Mouse (Mus musculus): Measurements from ENCODE around the gene Stt3b. TPM values are rescaled to one million over a fixed set of nuclear protein-coding genes. Genes with fewer than 3 reads are reported as not detected.
"Not testable (repeated sequence)": the region's sequence is repeated elsewhere in the genome, so short reads cannot be mapped to it uniquely, and the experiment has no call there.

Gene Stt3b
- polyA plus RNA-seq, 1 experiment from 2014 or later: 91.3 TPM

GRCm38 (mm10) chr9:115287774-115288434 is 22.3 kb downstream of the Stt3b start:
- 70% methylated on average over 6 of the region's 6 CpGs for WGBS
- Histone ChIP-seq H3K4me1 (replicated peaks; ENCODE audit: control insufficient read depth, insufficient read depth, low read length) (peaks cover 18% of the 10 kb centered on the region), H3K9ac (ENCODE audit: low read length) (no peak overlapping the region), H3K27me3 (ENCODE audit: control insufficient read depth, insufficient read depth, low read depth, low read length) (no peaks in the 10 kb centered on the region), H3K27ac (ENCODE audit: low read length) (no peak overlapping the region), H3K9me3 (ENCODE audit: control insufficient read depth, low read length) (no peaks in the 10 kb centered on the region), H3K36me3 (ENCODE audit: control insufficient read depth, insufficient read depth, low read length) (no peaks in the 10 kb centered on the region), H3K4me2 (ENCODE audit: low read depth, low read length) (no peak overlapping the region), H3K4me3 (ENCODE audit: low read length) (no peak overlapping the region)
- no peak for ATAC-seq (ENCODE audit: low read depth)

DNA sequence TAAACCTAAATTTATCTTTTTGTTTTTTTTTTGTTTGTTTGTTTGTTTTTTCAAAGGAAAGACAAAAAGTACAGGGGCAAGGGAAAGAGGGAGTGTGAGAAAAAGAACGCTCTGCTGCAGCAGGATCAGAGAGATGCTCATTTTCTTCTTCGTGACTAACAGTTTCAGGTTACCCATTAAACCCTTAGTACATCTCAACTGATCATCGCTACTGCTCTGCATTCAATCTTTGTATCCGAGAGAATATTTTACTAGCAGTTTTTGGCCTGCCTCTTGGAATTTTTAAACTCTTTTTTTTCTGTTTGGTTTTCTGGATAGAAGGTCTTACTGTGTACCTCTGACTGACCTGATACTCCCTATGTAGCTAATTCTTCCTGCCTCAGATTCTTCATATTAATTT is 25.8 kb downstream of the Stt3b start:
- ATAC-seq (ENCODE audit: low read depth): no peak
- no peak overlapping the region for H3K27ac ChIP-seq (ENCODE audit: low read length)
- H3K9ac ChIP-seq (ENCODE audit: low read length): no peak overlapping the region
- H3K4me1 ChIP-seq (replicated peaks; ENCODE audit: control insufficient read depth, insufficient read depth, low read length): peaks cover 19% of the 10 kb centered on the region
- H3K4me2 ChIP-seq (ENCODE audit: low read depth, low read length): no peak overlapping the region
- no peak overlapping the region for H3K4me3 ChIP-seq (ENCODE audit: low read length)
- no peaks in the 10 kb centered on the region for H3K27me3 ChIP-seq (ENCODE audit: control insufficient read depth, insufficient read depth, low read depth, low read length)
- no peaks in the 10 kb centered on the region for H3K9me3 ChIP-seq (ENCODE audit: control insufficient read depth, low read length)
- H3K36me3 ChIP-seq (ENCODE audit: control insufficient read depth, insufficient read depth, low read length): peaks cover 7% of the 10 kb centered on the region
- 72% methylated on average over 4 of the region's 4 CpGs for WGBS

GRCm38 (mm10) chr9:115283403-115283802 is 26.8 kb downstream of the Stt3b start:
- no peak for ATAC-seq (ENCODE audit: low read depth)
- Histone ChIP-seq H3K36me3 (ENCODE audit: control insufficient read depth, insufficient read depth, low read length) (peaks cover 16% of the 10 kb centered on the region), H3K4me2 (ENCODE audit: low read depth, low read length) (no peak overlapping the region), H3K27me3 (ENCODE audit: control insufficient read depth, insufficient read depth, low read depth, low read length) (no peaks in the 10 kb centered on the region), H3K9ac (ENCODE audit: low read length) (no peak overlapping the region), H3K4me1 (replicated peaks; ENCODE audit: control insufficient read depth, insufficient read depth, low read length) (peaks cover 16% of the 10 kb centered on the region), H3K4me3 (ENCODE audit: low read length) (no peak overlapping the region), H3K9me3 (ENCODE audit: control insufficient read depth, low read length) (no peaks in the 10 kb centered on the region), H3K27ac (ENCODE audit: low read length) (no peak overlapping the region)
- WGBS: 70% methylated on average over 4 of the region's 4 CpGs

DNA sequence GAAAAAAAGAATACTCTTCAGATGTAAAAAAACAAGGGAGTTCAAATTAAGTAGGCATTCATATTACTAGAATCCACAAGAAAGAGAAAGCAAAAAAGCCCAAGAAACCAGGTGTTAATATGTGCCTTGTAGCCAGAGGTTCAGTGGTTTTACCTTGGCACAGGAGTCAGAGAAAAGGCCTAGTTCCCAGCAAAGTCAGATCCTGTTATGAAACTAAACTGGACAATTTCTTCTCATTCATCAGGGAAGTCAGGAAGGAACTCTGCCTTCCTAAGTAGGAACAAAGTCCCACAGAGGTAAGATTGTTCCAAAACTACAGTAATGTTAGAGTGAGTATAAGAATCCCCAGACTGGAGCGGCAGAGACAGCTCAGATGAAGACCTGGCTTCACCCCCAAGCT is 31.6 kb downstream of the Stt3b start:
- no peak overlapping the region for H3K4me3 ChIP-seq (ENCODE audit: low read length)
- H3K9ac ChIP-seq (ENCODE audit: low read length): no peak overlapping the region
- no peaks in the 10 kb centered on the region for H3K9me3 ChIP-seq (ENCODE audit: control insufficient read depth, low read length)
- H3K4me1 ChIP-seq (replicated peaks; ENCODE audit: control insufficient read depth, insufficient read depth, low read length): peaks cover 5% of the 10 kb centered on the region; the same call in 1 of the 2 replicates
- no peaks in the 10 kb centered on the region for H3K27me3 ChIP-seq (ENCODE audit: control insufficient read depth, insufficient read depth, low read depth, low read length)
- 90% methylated on average over 1 of the region's 1 CpGs for WGBS
- no peak overlapping the region for H3K4me2 ChIP-seq (ENCODE audit: low read depth, low read length)
- ATAC-seq (ENCODE audit: low read depth): no peak
- peaks cover 31% of the 10 kb centered on the region for H3K36me3 ChIP-seq (ENCODE audit: control insufficient read depth, insufficient read depth, low read length)
- H3K27ac ChIP-seq (ENCODE audit: low read length): no peak overlapping the region

DNA sequence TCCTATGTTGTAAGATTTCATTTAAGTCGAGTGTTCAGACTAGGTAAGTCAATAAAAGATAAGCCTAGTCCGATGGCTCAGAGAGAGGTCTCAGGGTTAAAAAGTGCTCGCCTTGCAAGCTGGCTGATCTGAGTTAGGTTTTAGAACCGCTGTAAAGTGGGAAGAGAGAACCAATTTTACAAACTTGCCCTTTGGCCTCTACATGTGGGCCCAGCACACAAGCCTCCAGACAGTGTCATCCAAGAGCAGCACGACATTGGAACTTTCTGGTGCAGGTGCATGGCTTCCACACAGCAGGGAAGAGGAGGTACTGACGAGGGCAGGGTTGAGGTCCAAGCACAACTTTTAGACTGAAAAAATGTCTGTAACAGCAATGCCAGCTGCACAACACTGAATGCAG is 35.4 kb downstream of the Stt3b start:
- H3K27me3 ChIP-seq (ENCODE audit: control insufficient read depth, insufficient read depth, low read depth, low read length): no peaks in the 10 kb centered on the region
- peaks cover 32% of the 10 kb centered on the region for H3K36me3 ChIP-seq (ENCODE audit: control insufficient read depth, insufficient read depth, low read length)
- ATAC-seq (ENCODE audit: low read depth): no peak
- no peak overlapping the region for H3K4me2 ChIP-seq (ENCODE audit: low read depth, low read length)
- H3K4me1 ChIP-seq (replicated peaks; ENCODE audit: control insufficient read depth, insufficient read depth, low read length): no peaks in the 10 kb centered on the region
- H3K9me3 ChIP-seq (ENCODE audit: control insufficient read depth, low read length): no peaks in the 10 kb centered on the region
- H3K9ac ChIP-seq (ENCODE audit: low read length): no peak overlapping the region
- no peak overlapping the region for H3K4me3 ChIP-seq (ENCODE audit: low read length)
- H3K27ac ChIP-seq (ENCODE audit: low read length): no peak overlapping the region
- WGBS: 67% methylated on average over 6 of the region's 6 CpGs

GRCm38 (mm10) chr9:115273095-115273649 is 37.0 kb downstream of the Stt3b start:
- Histone ChIP-seq H3K36me3 (ENCODE audit: control insufficient read depth, insufficient read depth, low read length) (peaks cover 18% of the 10 kb centered on the region), H3K4me1 (replicated peaks; ENCODE audit: control insufficient read depth, insufficient read depth, low read length) (no peaks in the 10 kb centered on the region), H3K27me3 (ENCODE audit: control insufficient read depth, insufficient read depth, low read depth, low read length) (no peaks in the 10 kb centered on the region), H3K27ac (ENCODE audit: low read length) (no peak overlapping the region), H3K9ac (ENCODE audit: low read length) (no peak overlapping the region), H3K4me2 (ENCODE audit: low read depth, low read length) (no peak overlapping the region), H3K4me3 (ENCODE audit: low read length) (no peak overlapping the region), H3K9me3 (ENCODE audit: control insufficient read depth, low read length) (no peaks in the 10 kb centered on the region)
- WGBS: 78% methylated on average over 7 of the region's 7 CpGs
- ATAC-seq (ENCODE audit: low read depth): no peak

GRCm38 (mm10) chr9:115272451-115272850 is 37.8 kb downstream of the Stt3b start:
- H3K27ac ChIP-seq (ENCODE audit: low read length); H3K4me3 ChIP-seq (ENCODE audit: low read length); H3K4me1 ChIP-seq (replicated peaks; ENCODE audit: control insufficient read depth, insufficient read depth, low read length); ATAC-seq (ENCODE audit: low read depth); H3K27me3 ChIP-seq (ENCODE audit: control insufficient read depth, insufficient read depth, low read depth, low read length); H3K9ac ChIP-seq (ENCODE audit: low read length); H3K9me3 ChIP-seq (ENCODE audit: control insufficient read depth, low read length); H3K4me2 ChIP-seq (ENCODE audit: low read depth, low read length): not testable (repeated sequence)
- H3K36me3 ChIP-seq (ENCODE audit: control insufficient read depth, insufficient read depth, low read length): peaks cover 18% of the 10 kb centered on the region
- WGBS: 85% methylated on average over 2 of the region's 5 CpGs

- H3K4me2 ChIP-seq (ENCODE audit: low read depth, low read length): no peak overlapping the region
- H3K36me3 ChIP-seq (ENCODE audit: control insufficient read depth, insufficient read depth, low read length): peaks cover 16% of the 10 kb centered on the region
- H3K4me3 ChIP-seq (ENCODE audit: low read length): no peak overlapping the region
- H3K27ac ChIP-seq (ENCODE audit: low read length): no peak overlapping the region
- 57% methylated on average over 3 of the region's 3 CpGs for WGBS
- H3K27me3 ChIP-seq (ENCODE audit: control insufficient read depth, insufficient read depth, low read depth, low read length): no peaks in the 10 kb centered on the region
- H3K9me3 ChIP-seq (ENCODE audit: control insufficient read depth, low read length): no peaks in the 10 kb centered on the region
- H3K9ac ChIP-seq (ENCODE audit: low read length): no peak overlapping the region
- no peak for ATAC-seq (ENCODE audit: low read depth)
- H3K4me1 ChIP-seq (replicated peaks; ENCODE audit: control insufficient read depth, insufficient read depth, low read length): no peaks in the 10 kb centered on the region
Measured at GRCm38 (mm10) chr9:115271556-115271955, 38.7 kb downstream of the Stt3b start.

DNA sequence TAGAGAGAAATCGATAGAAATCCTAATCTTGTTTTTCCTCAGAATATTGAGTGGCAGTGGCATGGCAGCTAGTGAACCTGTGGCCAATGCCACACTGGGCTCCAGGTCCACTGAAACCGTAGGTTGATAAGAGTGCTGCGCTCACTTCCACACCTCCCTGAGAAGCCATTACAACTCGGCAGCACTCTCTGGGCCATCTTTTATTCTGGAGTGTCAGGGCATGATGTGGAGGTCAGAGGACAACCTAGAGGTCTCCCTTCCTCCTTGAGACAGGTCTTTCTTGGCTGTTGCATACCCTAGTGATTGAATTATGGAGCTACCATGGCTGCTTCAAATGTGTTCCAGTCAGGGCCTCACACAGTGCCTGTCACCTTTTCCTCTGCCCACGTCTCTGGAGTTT is 48.3 kb downstream of the Stt3b start:
- Histone ChIP-seq H3K4me2 (ENCODE audit: low read depth, low read length) (no peak overlapping the region), H3K4me1 (replicated peaks; ENCODE audit: control insufficient read depth, insufficient read depth, low read length) (no peaks in the 10 kb centered on the region), H3K9me3 (ENCODE audit: control insufficient read depth, low read length) (no peaks in the 10 kb centered on the region), H3K27ac (ENCODE audit: low read length) (no peak overlapping the region), H3K4me3 (ENCODE audit: low read length) (no peak overlapping the region), H3K9ac (ENCODE audit: low read length) (no peak overlapping the region), H3K27me3 (ENCODE audit: control insufficient read depth, insufficient read depth, low read depth, low read length) (no peaks in the 10 kb centered on the region), H3K36me3 (ENCODE audit: control insufficient read depth, insufficient read depth, low read length) (peaks cover 19% of the 10 kb centered on the region)
- ATAC-seq (ENCODE audit: low read depth): no peak
- WGBS: 77% methylated on average over 5 of the region's 5 CpGs
